Mouse (Mus musculus) MN1 (cell line): ENCODE results near the gene Ccdc7a.

ENCODE experiments used
- DNase-seq: peaks from one replicate; pipeline ENCODE4 v3.0.0-alpha.2; 2016; ENCODE audit warnings: low spot score

Gene Ccdc7a

GRCm38 (mm10) chr8:128686429-128686990, 378.8 kb downstream of the Ccdc7a start:
- DNase-seq, result no peak

GRCm38 (mm10) chr8:128685507-128686428, 379.5 kb downstream of the Ccdc7a start, which contains the start of gene Itgb1:
Itgb1 (plus strand) TSS chr8:128685654.
- DNase-seq, result peak; percentile 99

GRCm38 (mm10) chr8:128684609-128685506, 380.5 kb downstream of the Ccdc7a start:
- peak; percentile 69 for DNase-seq
